Mouse (Mus musculus) CD8-positive naive resting alpha-beta T cell, adult 2 months (primary cell): ENCODE results near the gene Anxa11.
"Not testable (repeated sequence)": the region's sequence is repeated elsewhere in the genome, so short reads cannot be mapped to it uniquely, and the experiment has no call there.

ENCODE experiments used
- DNase-seq, 2 experiments: peaks; one replicate each; pipeline ENCODE4 v3.0.0; 2022; ENCODE audit warnings: low read depth in 2 of 2, low spot score in 2 of 2

Gene Anxa11

GRCm38 (mm10) chr14:25867834-25868233 lies 25.9 kb downstream of the Anxa11 start:
- DNase-seq, result no peak

DNA sequence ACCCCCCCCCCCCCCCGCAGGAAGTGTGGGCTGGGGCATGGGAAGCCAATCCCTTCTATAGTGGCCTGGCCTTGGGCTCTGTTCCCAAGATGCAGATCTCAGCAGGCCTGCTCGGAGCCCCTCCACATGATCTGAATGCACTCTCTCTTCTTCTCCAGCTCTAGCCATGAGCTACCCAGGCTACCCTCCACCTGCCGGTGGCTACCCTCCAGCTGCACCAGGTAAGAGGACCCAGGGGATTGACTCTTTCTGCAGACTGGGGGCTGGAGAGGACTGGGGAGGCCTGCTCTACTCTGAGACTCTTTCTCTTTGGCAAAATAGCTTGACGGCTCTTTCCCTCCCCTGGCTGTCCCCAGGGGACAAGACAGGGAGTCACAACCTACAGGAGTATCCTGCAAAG lies 26.8 kb downstream of the Anxa11 start:
- DNase-seq, result no peak

DNA sequence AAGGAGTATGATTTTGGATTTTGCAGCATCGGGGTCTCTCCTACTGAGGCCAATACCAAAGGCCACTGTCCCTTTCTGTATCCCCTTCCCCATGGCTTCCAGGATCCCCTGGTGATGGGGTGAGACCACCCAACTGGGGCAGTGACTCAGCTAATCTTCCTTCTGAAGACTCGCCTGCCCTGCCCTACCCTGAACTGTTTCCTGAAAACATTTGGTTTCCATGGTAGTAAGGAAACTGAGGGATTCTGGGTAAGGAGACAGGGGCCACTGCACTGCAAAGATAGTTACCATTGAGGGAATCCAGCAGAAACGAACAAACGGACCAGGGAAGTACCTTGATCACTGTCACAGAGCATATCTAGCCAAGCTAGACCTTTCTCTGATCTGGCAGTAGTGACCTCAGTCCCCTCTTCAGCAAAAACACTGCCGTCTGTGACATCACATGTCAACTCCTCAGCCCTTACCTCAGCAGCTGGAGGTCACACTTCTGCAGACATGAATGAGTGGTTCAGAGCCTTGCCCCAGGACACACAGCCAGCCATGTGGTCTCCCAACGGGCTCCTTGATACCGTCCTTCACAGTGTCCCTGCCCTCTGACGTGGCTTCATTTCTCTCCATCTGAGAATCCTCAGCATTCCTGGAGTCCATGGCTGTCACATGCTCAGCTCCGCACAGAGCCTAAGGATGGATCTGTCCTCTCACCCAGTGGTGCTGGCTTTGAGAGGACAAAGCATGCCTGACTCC lies 27.4 kb downstream of the Anxa11 start:
- no peak for DNase-seq

DNA sequence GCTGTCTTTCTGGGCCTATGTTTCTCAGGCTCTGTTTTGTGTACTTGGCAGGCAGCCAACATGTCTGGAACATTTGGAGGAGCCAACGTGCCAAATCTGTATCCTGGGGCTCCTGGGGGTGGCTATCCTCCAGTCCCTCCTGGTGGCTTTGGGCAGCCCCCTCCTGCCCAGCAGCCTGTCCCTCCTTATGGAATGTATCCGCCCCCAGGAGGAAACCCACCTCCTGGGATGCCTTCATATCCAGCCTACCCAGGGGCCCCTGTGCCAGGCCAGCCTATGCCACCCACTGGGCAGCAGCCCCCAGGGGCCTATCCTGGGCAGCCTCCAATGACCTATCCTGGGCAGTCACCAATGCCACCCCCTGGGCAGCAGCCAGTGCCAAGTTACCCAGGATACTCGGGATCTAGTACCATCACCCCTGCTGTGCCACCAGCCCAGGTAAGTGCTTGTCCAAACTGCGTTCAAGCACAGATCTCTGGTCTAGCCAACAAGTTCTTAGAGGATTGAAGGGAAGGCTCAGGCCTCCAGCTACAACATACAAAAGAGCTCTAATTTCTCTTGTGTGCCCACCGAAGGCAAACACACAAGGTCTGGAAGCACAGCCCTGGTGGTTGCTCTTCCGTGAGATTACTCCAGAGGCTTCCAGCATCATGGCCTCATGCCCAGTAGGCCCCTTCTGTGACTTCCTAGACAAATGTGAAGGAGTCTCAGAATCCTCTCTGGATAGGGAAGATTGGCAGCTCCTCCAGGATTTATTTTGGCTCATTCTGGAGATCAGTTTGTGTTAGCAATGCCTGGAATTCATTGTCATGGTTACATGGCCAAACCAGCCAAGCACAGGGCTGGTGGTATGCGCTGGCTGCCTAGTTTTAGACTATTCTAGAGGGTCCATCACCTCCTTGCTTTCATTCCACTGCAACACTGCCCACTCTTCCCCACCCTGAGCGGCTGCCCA lies 30.8 kb downstream of the Anxa11 start:
- DNase-seq, result no peak

- not testable (repeated sequence) for DNase-seq
Measured at GRCm38 (mm10) chr14:25876640-25877039, 34.7 kb downstream of the Anxa11 start.

GRCm38 (mm10) chr14:25881769-25882168 lies 39.8 kb downstream of the Anxa11 start:
- DNase-seq, result not testable (repeated sequence)

DNA sequence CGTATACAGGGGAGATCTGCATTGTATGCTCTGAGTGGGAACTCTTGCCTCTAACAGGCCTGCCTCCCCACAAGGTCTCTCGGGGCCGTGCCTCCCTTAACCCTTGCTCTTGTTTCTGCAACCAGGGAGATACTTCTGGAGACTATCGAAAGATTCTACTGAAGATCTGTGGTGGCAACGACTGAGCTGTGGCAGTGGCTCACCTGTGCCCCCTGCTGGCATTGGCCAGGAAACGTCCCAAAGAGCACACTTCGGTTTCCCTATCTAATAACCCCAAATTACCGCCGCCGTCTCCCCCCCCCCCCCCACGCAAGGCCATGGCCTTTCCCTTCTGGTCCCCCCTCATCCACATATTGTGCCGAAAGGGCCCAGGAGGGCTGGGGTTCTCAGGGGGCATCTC lies 43.9 kb downstream of the Anxa11 start:
- DNase-seq, result not testable (repeated sequence)

DNA sequence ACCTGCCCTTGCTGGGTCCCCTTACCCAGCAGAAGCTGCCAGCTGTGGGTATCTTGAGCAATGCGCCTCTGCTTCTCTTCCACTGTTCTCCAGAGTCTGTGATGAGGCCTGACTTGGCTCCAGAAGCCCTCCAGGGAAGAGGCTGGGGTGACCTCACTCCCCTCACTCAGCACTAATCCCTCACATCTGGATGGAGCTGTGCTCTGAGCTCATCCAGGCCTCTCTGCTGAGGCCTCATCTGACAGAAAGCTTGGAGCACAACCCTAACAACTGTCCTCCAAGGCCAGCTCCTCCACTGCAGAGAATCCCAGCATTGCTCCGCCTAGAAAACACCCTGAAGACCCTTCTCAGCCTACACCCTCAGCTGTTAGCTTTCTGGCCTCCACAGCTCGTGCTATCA lies 52.6 kb downstream of the Anxa11 start:
- not testable (repeated sequence) for DNase-seq

GRCm38 (mm10) chr14:25895686-25896085 lies 53.7 kb downstream of the Anxa11 start:
- DNase-seq, result not testable (repeated sequence)

- not testable (repeated sequence) for DNase-seq
Measured at GRCm38 (mm10) chr14:25903000-25903399, 61.0 kb downstream of the Anxa11 start, which contains the start of gene Plac9a. Plac9a (minus strand) TSS chr14:25903100.

- not testable (repeated sequence) for DNase-seq
Measured at GRCm38 (mm10) chr14:25905243-25905642, 63.3 kb downstream of the Anxa11 start.

DNA sequence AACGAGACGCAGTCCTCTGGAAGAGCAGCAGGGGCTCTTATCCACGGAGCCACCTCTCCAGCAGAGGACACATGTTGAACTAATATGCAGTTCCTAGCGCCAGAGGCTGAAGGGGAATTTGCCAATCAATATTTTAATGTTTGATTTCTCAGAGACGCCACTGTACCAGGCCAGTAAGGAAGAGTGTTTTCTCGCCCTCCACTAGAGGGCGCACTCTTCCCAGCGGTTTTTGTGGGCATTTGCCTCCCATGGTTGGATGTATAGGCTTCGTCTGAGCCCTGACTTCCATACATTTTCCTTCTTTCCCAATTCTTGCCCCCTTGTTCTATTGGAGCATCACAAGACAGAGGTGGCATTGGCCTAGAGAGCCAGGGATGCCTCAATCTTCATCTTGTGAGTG lies 65.3 kb downstream of the Anxa11 start:
- not testable (repeated sequence) for DNase-seq

DNA sequence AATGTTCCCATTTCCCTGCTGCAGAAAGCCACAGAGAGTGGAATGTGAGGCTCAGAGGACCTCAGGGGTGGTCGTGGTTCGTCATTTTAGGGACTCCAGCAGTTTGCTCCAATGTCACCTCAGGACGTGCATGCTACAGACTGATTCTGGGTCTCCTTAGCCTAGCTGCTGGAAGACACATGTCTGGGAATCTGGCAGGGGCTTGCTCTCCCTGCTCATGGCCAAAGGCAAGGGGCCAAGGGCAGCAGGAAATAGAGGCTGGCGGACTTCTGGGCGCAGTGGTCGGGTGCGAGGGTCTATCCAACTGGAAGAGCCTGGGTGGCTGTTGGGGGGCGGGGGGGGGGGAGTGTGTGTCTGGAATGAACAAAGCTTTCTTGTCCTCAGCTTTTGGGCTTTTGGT lies 67.0 kb downstream of the Anxa11 start:
- DNase-seq, result not testable (repeated sequence)

GRCm38 (mm10) chr14:25918427-25919170 lies 76.6 kb downstream of the Anxa11 start:
- not testable (repeated sequence) for DNase-seq

DNA sequence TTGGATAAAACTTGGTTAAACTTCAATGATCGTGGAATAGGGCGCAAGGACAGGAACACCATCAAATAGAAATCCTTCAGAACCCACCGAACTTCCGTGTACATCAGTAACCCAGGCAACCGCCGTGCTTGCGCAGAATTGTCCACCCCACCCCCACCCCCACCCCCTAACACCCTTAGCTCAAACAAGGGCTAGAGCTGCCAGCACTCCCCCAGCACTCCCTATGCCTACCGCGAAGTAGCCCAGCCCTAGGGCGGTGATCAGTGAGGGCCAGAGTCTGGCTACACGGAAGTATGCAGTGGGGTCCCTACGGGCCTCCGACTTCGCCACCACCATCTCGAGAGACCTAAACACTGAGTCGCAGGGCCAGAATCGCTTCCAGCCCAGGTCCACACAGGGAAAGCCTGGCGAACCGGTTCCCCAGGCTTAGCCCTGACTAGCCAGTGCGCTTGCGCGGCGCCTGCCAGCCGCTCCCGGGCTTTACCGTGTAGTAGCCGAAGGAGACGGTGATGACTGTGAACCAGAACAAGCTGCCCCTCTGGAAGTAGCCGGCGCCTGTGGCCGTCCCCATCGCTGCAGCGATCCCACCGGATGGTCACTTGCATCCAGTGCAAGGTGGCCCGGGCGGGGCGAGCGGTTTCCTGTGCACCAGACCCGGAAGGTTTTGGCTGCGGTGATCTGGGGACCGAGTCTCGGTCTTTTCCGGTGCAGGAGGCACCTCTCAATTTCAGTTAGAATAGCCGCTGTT lies 85.0 kb downstream of the Anxa11 start:
- DNase-seq, result not testable (repeated sequence)

GRCm38 (mm10) chr14:25927562-25927881 lies 85.6 kb downstream of the Anxa11 start, which contains the start of gene Tmem254a:
Tmem254a (minus strand) TSS chr14:25927672.
- DNase-seq, result not testable (repeated sequence)
